Mouse (Mus musculus) R1 (cell line): ENCODE data around the gene Ddr1.

ENCODE experiments used
- DNase-seq: peaks from one replicate; pipeline ENCODE4 v3.0.0-alpha.2; 2018; ENCODE audit warnings: low read depth, low spot score

Ddr1 gene

GRCm38 (mm10) chr17:35635699-35636111 lies 68.7 kb downstream of the Ddr1 start:
- DNase-seq: peak; percentile 84

GRCm38 (mm10) chr17:35635202-35635601 lies 69.2 kb downstream of the Ddr1 start:
- peak; percentile 45 for DNase-seq

- peak; percentile 62 for DNase-seq
These were observed 70.4 kb downstream of the Ddr1 start for GRCm38 (mm10) chr17:35633992-35634391.
